Mouse (Mus musculus) gastrocnemius, adult 2 months (tissue): Measurements from ENCODE around the gene Sparcl1. TPM values are rescaled to one million over a fixed set of nuclear protein-coding genes. Genes with fewer than 3 reads are reported as not detected.

Source experiments
- DNase-seq: peaks from one replicate; pipeline ENCODE4 v3.0.0; 2022
- H3K27ac ChIP-seq: fragments of 200-600 bp; 2 replicates; pipeline ENCODE4 v1.8.1; 2022; ENCODE audit warnings: mild to moderate bottlenecking
- H3K4me3 ChIP-seq: fragments of 200-600 bp; 2 replicates; pipeline ENCODE4 v1.8.1; 2022; ENCODE audit warnings: mild to moderate bottlenecking, moderate library complexity
- CTCF ChIP-seq: fragments of 200-600 bp; IDR thresholded peaks from 2 replicates; pipeline ENCODE4 v1.8.1; 2022; ENCODE audit warnings: antibody characterized with exemption, mild to moderate bottlenecking, moderate library complexity
- intact Hi-C: fragments of 180-260 bp; cut with DNase I; formaldehyde crosslinking; loops from one replicate; pipeline ENCODE4 v1.15.1; 2025
- total RNA-seq, 2 experiments: library from RNA; stranded (reverse); gene quantifications; 2 replicates each; pipeline ENCODE4 v1.2.3; 2021

Gene Sparcl1
- total RNA-seq, 2 experiments from 2014 or later: 83.5 to 151 TPM

- peak; percentile 91 for TF ChIP-seq CTCF
- DNase-seq: peak; percentile 77
- Histone ChIP-seq H3K27ac (no peak overlapping the region), H3K4me3 (peak overlapping the region; percentile 50)
- intact Hi-C loops: loop anchor here (5.0 kb wide), 1 partner anchor 77 kb away; no protein-coding TSS in a partner anchor
These were observed 39.1 kb downstream of the Sparcl1 start for GRCm38 (mm10) chr5:104074388-104074787.

- intact Hi-C loops: loop anchor here (5.0 kb wide), 1 partner anchor 76 kb away; no protein-coding TSS in a partner anchor
- Histone ChIP-seq H3K4me3 (no peak overlapping the region), H3K27ac (no peak overlapping the region)
- no peak for DNase-seq
- TF ChIP-seq CTCF: no peak
These were observed 39.9 kb downstream of the Sparcl1 start for GRCm38 (mm10) chr5:104073602-104074001.

GRCm38 (mm10) chr5:104072272-104072886 is 41.2 kb downstream of the Sparcl1 start:
- no peak overlapping the region for H3K4me3 ChIP-seq
- intact Hi-C loops: loop anchor here (5.0 kb wide), 1 partner anchor 75 kb away; no protein-coding TSS in a partner anchor
- TF ChIP-seq CTCF: no peak
- no peak for DNase-seq
- no peak overlapping the region for H3K27ac ChIP-seq

- intact Hi-C loops: loop anchor here (5.0 kb wide), 1 partner anchor 74 kb away; no protein-coding TSS in a partner anchor
These were observed 42.5 kb downstream of the Sparcl1 start for GRCm38 (mm10) chr5:104071048-104071447.

GRCm38 (mm10) chr5:104068751-104069150 is 44.8 kb downstream of the Sparcl1 start:
- intact Hi-C loops: no loop called here
- Histone ChIP-seq H3K4me3 (no peak overlapping the region), H3K27ac (no peak overlapping the region)
- TF ChIP-seq CTCF: peak; percentile 65
- DNase-seq: no peak

More at GRCm38 (mm10) chr5:104071048-104071447, 42.5 kb downstream of the Sparcl1 start:
- TF ChIP-seq CTCF: no peak
- DNase-seq: no peak
- no peak overlapping the region for H3K4me3 ChIP-seq
- H3K27ac ChIP-seq: no peak overlapping the region

- H3K27ac ChIP-seq: no peak overlapping the region
- intact Hi-C loops: no loop called here
- no peak for DNase-seq
- TF ChIP-seq CTCF: no peak
- no peak overlapping the region for H3K4me3 ChIP-seq
These were observed 50.6 kb downstream of the Sparcl1 start for GRCm38 (mm10) chr5:104062773-104063551.

GRCm38 (mm10) chr5:104061936-104062772 is 51.4 kb downstream of the Sparcl1 start:
- H3K27ac ChIP-seq: no peak overlapping the region
- peak; percentile 45 for DNase-seq
- H3K4me3 ChIP-seq: no peak overlapping the region
- no peak for TF ChIP-seq CTCF
- intact Hi-C loops: no loop called here

- intact Hi-C loops: no loop called here
- no peak overlapping the region for H3K27ac ChIP-seq
- DNase-seq: no peak
- no peak overlapping the region for H3K4me3 ChIP-seq
- TF ChIP-seq CTCF: no peak
These were observed 53.1 kb downstream of the Sparcl1 start for GRCm38 (mm10) chr5:104060429-104060828.

GRCm38 (mm10) chr5:104059628-104060027 is 53.9 kb downstream of the Sparcl1 start:
- H3K4me3 ChIP-seq: no peak overlapping the region
- intact Hi-C loops: loop anchor here (5.0 kb wide), 1 partner anchor 57 kb away; no protein-coding TSS in a partner anchor
- no peak overlapping the region for H3K27ac ChIP-seq
- no peak for DNase-seq
- TF ChIP-seq CTCF: no peak

GRCm38 (mm10) chr5:104058021-104058420 is 55.5 kb downstream of the Sparcl1 start:
- DNase-seq: peak; percentile 67
- intact Hi-C loops: loop anchor here (5.0 kb wide), 1 partner anchor 56 kb away; no protein-coding TSS in a partner anchor
- H3K4me3 ChIP-seq: no peak overlapping the region
- H3K27ac ChIP-seq: no peak overlapping the region
- peak; percentile 84 for TF ChIP-seq CTCF

GRCm38 (mm10) chr5:104056295-104056694 is 57.2 kb downstream of the Sparcl1 start:
- Histone ChIP-seq H3K27ac (no peak overlapping the region), H3K4me3 (no peak overlapping the region)
- TF ChIP-seq CTCF: no peak
- no peak for DNase-seq
- intact Hi-C loops: loop anchor here (5.0 kb wide), 1 partner anchor 54 kb away; no protein-coding TSS in a partner anchor

- no peak for TF ChIP-seq CTCF
- Histone ChIP-seq H3K4me3 (no peak overlapping the region), H3K27ac (no peak overlapping the region)
- DNase-seq: no peak
- intact Hi-C loops: loop anchor here (5.0 kb wide), 1 partner anchor 54 kb away; no protein-coding TSS in a partner anchor
These were observed 57.7 kb downstream of the Sparcl1 start for GRCm38 (mm10) chr5:104055816-104056215.
